Mouse (Mus musculus) mesoderm, embryonic 11.5 days (tissue): ENCODE results near the gene Pld3.
"Not testable (repeated sequence)": the region's sequence is repeated elsewhere in the genome, so short reads cannot be mapped to it uniquely, and the experiment has no call there.

Source experiments
- DNase-seq: peaks from one replicate; pipeline ENCODE4 v3.0.0-alpha.2; 2012; ENCODE audit warnings: low read depth, low spot score

The Pld3 gene

GRCm38 (mm10) chr7:27523805-27524204 lies 29.2 kb downstream of the Pld3 start:
- no peak for DNase-seq

GRCm38 (mm10) chr7:27522967-27523366 lies 30.1 kb downstream of the Pld3 start, which contains the start of gene Hipk4:
Hipk4 (plus strand) TSS chr7:27523267.
- no peak for DNase-seq

GRCm38 (mm10) chr7:27520599-27520998 lies 32.4 kb downstream of the Pld3 start:
- DNase-seq: no peak

- no peak for DNase-seq
Observed at GRCm38 (mm10) chr7:27520104-27520503, 32.9 kb downstream of the Pld3 start.

- DNase-seq: no peak
Observed at GRCm38 (mm10) chr7:27518314-27518713, 34.7 kb downstream of the Pld3 start.

- DNase-seq: no peak
Observed at GRCm38 (mm10) chr7:27514961-27515360, 38.1 kb downstream of the Pld3 start.

GRCm38 (mm10) chr7:27510809-27511208 lies 42.2 kb downstream of the Pld3 start:
- DNase-seq: no peak

- DNase-seq: peak; percentile 55
Observed at GRCm38 (mm10) chr7:27508648-27509005, 44.4 kb downstream of the Pld3 start.

GRCm38 (mm10) chr7:27507711-27508647 lies 45.0 kb downstream of the Pld3 start:
- peak; percentile 98 for DNase-seq

GRCm38 (mm10) chr7:27506765-27507370 lies 46.1 kb downstream of the Pld3 start:
- peak; percentile 45 for DNase-seq

GRCm38 (mm10) chr7:27501620-27502019 lies 51.4 kb downstream of the Pld3 start:
- no peak for DNase-seq

- DNase-seq: no peak
Observed at GRCm38 (mm10) chr7:27499036-27499435, 54.0 kb downstream of the Pld3 start, which contains the start of gene Prx. Prx (plus strand) TSS chr7:27499324.

GRCm38 (mm10) chr7:27494659-27495367 lies 58.2 kb downstream of the Pld3 start:
- DNase-seq: not testable (repeated sequence)

- DNase-seq: no peak
Observed at GRCm38 (mm10) chr7:27493450-27493849, 59.6 kb downstream of the Pld3 start.

GRCm38 (mm10) chr7:27493022-27493421 lies 60.0 kb downstream of the Pld3 start:
- DNase-seq: no peak

GRCm38 (mm10) chr7:27491856-27492255 lies 61.2 kb downstream of the Pld3 start:
- no peak for DNase-seq

- peak; percentile 76 for DNase-seq
Observed at GRCm38 (mm10) chr7:27490543-27491329, 62.3 kb downstream of the Pld3 start.

GRCm38 (mm10) chr7:27490227-27490542 lies 62.8 kb downstream of the Pld3 start:
- DNase-seq: no peak

GRCm38 (mm10) chr7:27489270-27489869 lies 63.6 kb downstream of the Pld3 start:
- DNase-seq: no peak

- DNase-seq: no peak
Observed at GRCm38 (mm10) chr7:27487740-27488268, 65.2 kb downstream of the Pld3 start.
